Mouse (Mus musculus) neural tube, embryonic 13.5 days (tissue): ENCODE results near the gene Crebbp. TPM values are rescaled to one million over a fixed set of nuclear protein-coding genes. Genes with fewer than 3 reads are reported as not detected.
A peak's percentile ranks its signal among the peaks of the same experiment; 100 is the strongest.
"Not testable (repeated sequence)": the region's sequence is repeated elsewhere in the genome, so short reads cannot be mapped to it uniquely, and the experiment has no call there.

Experiments
- ATAC-seq: fragments of 200-750 bp; cut with Nextera tagmentation; 2 replicates; pipeline ENCODE4 v1.8.0; 2017; ENCODE audit warnings: low read depth, mild to moderate bottlenecking, moderate TSS enrichment, moderate library complexity
- H3K27ac ChIP-seq: fragments of 300-500 bp; sonication (generic); replicated peaks from 2 replicates; pipeline ENCODE4 v1.5.1; 2015; ENCODE audit warnings: moderate library complexity, mild to moderate bottlenecking, inconsistent platforms
- H3K27me3 ChIP-seq: fragments of 300-500 bp; sonication (generic); 2 replicates; pipeline ENCODE4 v1.6.1; 2015; ENCODE audit warnings: mild to moderate bottlenecking, inconsistent platforms
- H3K36me3 ChIP-seq: fragments of 300-500 bp; sonication (generic); 2 replicates; pipeline ENCODE4 v1.6.1; 2015; ENCODE audit warnings: mild to moderate bottlenecking, inconsistent platforms
- H3K4me1 ChIP-seq: fragments of 300-500 bp; sonication (generic); replicated peaks from 2 replicates; pipeline ENCODE4 v1.6.1; 2015; ENCODE audit warnings: inconsistent platforms
- H3K4me2 ChIP-seq: fragments of 300-500 bp; sonication (generic); 2 replicates; pipeline ENCODE4 v1.6.1; 2015; ENCODE audit warnings: inconsistent platforms, mild to moderate bottlenecking, moderate library complexity
- H3K4me3 ChIP-seq: fragments of 300-500 bp; sonication (generic); 2 replicates; pipeline ENCODE4 v1.5.1; 2015; ENCODE audit warnings: mild to moderate bottlenecking, inconsistent platforms
- H3K9ac ChIP-seq: fragments of 300-500 bp; sonication (generic); 2 replicates; pipeline ENCODE4 v1.6.1; 2015; ENCODE audit warnings: moderate library complexity, mild to moderate bottlenecking, inconsistent platforms
- H3K9me3 ChIP-seq: fragments of 300-500 bp; sonication (generic); 2 replicates; pipeline ENCODE4 v1.6.1; 2016; ENCODE audit warnings: inconsistent platforms
- WGBS: fragments of 180-500 bp; shearing (Covaris S2); methylation state at CpG from one replicate; pipeline ENCODE4 v1.1.7; 2015; 5-methylcytosine and 5-hydroxymethylcytosine counted together
- polyA plus RNA-seq: library from polyadenylated mRNA; unstranded; fragments of >200 nt; fragmentation: Nextera tagmentation; extraction: Ambion mirVana; gene quantifications from 2 replicates; pipeline ENCODE4 v1.2.1, GENCODE M21; 2015

The Crebbp gene
- 36.6 and 39.7 TPM in 2 replicates for polyA plus RNA-seq

GRCm38 (mm10) chr16:4213799-4214551, at the start of gene Crebbp:
Gene Crebbp, minus strand, starts transcription at chr16:4213997.
- Histone ChIP-seq H3K4me3 (peak within 1 kb of the TSS; percentile 98), H3K9me3 (no peaks in the 10 kb centered on the region), H3K27ac (peak within 1 kb of the TSS; percentile 99), H3K4me2 (peak within 1 kb of the TSS; percentile 88), H3K9ac (peak within 1 kb of the TSS; percentile 98), H3K4me1 (peaks cover 35% of the 10 kb centered on the region), H3K27me3 (peaks cover 10% of the 10 kb centered on the region), H3K36me3 (no peaks in the 10 kb centered on the region)
- peak; percentile 92 for ATAC-seq
- WGBS: 1% methylated on average over 86 of the region's 92 CpGs

GRCm38 (mm10) chr16:4263486-4263885, 49.7 kb upstream of the Crebbp start:
- Histone ChIP-seq H3K27me3 (peaks cover 4% of the 10 kb centered on the region; the same call in 1 of the 2 replicates), H3K27ac (no peak overlapping the region), H3K9me3 (no peaks in the 10 kb centered on the region), H3K4me3 (no peak overlapping the region), H3K9ac (no peak overlapping the region), H3K4me2 (no peak overlapping the region), H3K36me3 (no peaks in the 10 kb centered on the region), H3K4me1 (peaks cover 9% of the 10 kb centered on the region; the same call in 1 of the 2 replicates)
- 82% methylated on average over 3 of the region's 3 CpGs for WGBS
- no peak for ATAC-seq

DNA sequence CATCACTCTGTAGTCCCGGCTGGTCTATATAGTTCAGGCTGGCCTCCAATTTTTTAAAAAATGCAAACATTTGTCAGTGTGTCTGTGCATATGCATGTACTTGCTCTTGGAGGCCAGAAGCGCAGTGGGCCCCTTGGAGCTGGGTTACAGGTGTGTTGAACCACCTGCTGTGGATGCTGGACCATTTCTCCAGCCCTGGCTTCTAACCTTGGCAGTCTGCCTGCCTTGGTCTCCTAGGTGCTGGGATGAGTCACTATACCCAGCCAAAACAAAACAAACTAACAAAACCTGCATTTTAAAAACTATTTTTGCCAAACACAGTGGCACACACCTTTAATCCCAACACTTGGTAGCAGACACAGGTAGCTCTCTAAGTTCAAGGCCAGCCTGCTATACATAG, 43.7 kb upstream of the Crebbp start:
- no peaks in the 10 kb centered on the region for H3K4me1 ChIP-seq
- no peaks in the 10 kb centered on the region for H3K36me3 ChIP-seq
- no peak overlapping the region for H3K9ac ChIP-seq
- WGBS: 94% methylated on average over 2 of the region's 2 CpGs
- H3K9me3 ChIP-seq: no peaks in the 10 kb centered on the region
- no peak overlapping the region for H3K27ac ChIP-seq
- no peaks in the 10 kb centered on the region for H3K27me3 ChIP-seq
- H3K4me3 ChIP-seq: no peak overlapping the region
- no peak for ATAC-seq
- H3K4me2 ChIP-seq: no peak overlapping the region

DNA sequence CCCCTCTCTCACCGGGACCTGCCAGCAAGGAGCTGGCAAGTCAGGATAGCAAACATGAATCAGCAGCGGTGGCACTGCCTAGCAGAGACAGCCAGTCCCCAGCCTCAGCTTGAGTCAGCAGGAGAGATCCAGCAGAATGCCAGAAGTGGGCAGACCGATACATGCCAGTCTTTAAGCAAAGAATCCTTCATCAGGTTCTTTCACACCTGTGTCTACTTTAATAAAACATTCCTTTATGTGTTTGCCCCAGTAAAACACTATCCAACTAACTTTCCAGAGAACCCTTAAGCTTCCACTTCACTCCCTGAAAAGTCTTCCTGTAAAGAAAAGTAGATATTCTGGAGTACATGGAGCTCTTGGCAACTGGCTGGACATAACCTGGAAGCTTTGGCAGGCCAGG, 35.0 kb upstream of the Crebbp start:
- WGBS: 89% methylated on average over 3 of the region's 3 CpGs

GRCm38 (mm10) chr16:4245241-4245640, 31.4 kb upstream of the Crebbp start:
- H3K9me3 ChIP-seq: peaks cover 14% of the 10 kb centered on the region
- H3K27me3 ChIP-seq, ATAC-seq, H3K4me3 ChIP-seq, H3K4me1 ChIP-seq, H3K36me3 ChIP-seq, H3K27ac ChIP-seq, H3K4me2 ChIP-seq, H3K9ac ChIP-seq: not testable (repeated sequence)
- WGBS: 93% methylated on average over 1 of the region's 1 CpGs

More for the DNA sequence above, 35.0 kb upstream of the Crebbp start:
- Histone ChIP-seq H3K4me1 (no peaks in the 10 kb centered on the region), H3K36me3 (no peaks in the 10 kb centered on the region), H3K4me2 (no peak overlapping the region), H3K27me3 (no peaks in the 10 kb centered on the region), H3K4me3 (no peak overlapping the region), H3K27ac (no peak overlapping the region), H3K9me3 (peaks cover 21% of the 10 kb centered on the region), H3K9ac (no peak overlapping the region)
- ATAC-seq: no peak

DNA sequence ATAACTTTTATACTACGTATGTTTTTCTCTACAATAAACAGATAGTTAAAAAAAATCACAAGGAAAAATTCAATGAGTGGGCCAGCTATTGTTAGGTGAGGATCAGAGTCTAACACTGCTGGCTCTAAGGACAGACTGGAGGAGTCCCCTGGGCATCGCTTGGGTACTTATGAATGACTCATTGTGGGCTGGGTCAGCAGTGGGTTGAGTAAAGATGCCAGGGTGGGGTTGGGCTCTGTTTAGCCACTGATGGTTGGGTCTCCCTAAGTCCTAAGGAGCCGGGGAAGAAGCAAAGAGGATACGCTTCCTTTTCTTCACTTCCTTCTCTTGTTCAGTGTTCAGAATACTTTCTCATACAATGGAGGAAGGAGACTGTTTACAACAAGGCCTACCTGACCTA, 22.3 kb upstream of the Crebbp start:
- Histone ChIP-seq H3K27me3 (no peaks in the 10 kb centered on the region), H3K9ac (no peak overlapping the region), H3K4me2 (no peak overlapping the region), H3K9me3 (no peaks in the 10 kb centered on the region), H3K4me3 (no peak overlapping the region), H3K27ac (no peak overlapping the region), H3K4me1 (no peaks in the 10 kb centered on the region), H3K36me3 (no peaks in the 10 kb centered on the region)
- no peak for ATAC-seq
- 84% methylated on average over 4 of the region's 4 CpGs for WGBS

GRCm38 (mm10) chr16:4235587-4235986, 21.8 kb upstream of the Crebbp start:
- ATAC-seq: no peak
- Histone ChIP-seq H3K27me3 (no peaks in the 10 kb centered on the region), H3K36me3 (no peaks in the 10 kb centered on the region), H3K27ac (no peak overlapping the region), H3K4me1 (no peaks in the 10 kb centered on the region), H3K9me3 (no peaks in the 10 kb centered on the region), H3K4me2 (no peak overlapping the region), H3K4me3 (no peak overlapping the region), H3K9ac (no peak overlapping the region)

DNA sequence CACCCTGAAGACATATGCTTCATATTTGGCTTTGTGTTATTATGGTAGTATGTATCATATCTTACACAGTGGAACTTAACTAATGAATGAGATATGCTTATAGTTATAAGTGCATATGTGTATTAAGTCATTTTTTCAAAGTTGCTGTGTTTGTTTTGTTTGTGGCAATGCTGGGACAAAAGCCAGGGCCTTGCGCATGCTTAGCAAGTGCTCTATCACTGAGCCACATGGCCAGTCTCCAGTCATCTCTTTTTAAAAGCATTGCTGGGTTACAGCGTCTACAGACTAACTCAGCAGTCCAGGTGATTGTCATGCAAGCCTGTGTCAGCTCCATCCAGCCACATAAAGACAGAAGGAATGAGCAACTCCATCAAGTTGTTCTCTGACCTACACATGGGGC, 12.0 kb upstream of the Crebbp start:
- WGBS: 88% methylated on average over 2 of the region's 2 CpGs

DNA sequence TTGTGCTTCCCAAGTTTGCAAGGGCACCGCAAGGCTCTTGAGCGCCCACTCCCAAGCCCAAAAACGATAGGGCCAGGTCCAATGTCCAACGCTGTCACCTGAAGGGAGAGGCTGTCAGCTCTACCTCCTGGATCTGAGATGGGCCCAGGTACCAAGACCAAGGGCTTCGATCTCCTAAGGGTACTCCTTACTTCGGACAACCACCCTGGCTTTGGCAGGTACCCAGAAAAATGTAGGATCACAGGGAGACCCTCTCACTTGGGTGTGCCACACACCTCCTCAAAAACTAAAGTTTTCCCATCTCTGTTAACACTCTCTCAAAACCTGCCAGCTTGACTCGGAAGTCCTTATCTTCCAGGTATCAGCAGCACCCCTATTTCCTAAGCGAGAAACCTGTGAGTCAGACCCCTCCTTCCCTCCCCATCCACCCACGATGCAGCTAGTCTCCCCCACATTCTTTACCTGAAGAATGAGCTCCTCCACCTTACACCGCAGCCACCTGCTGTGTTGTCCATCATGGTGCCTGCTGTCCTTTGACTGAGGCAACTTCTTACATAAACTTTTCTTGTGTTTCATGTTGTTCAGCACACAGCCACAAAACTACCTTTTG, 939 bp upstream of the Crebbp start:
- Histone ChIP-seq H3K4me3 (peak overlapping the region; percentile 98), H3K36me3 (no peaks in the 10 kb centered on the region), H3K9ac (peak overlapping the region; percentile 87), H3K9me3 (no peaks in the 10 kb centered on the region), H3K27me3 (peaks cover 10% of the 10 kb centered on the region), H3K4me1 (peaks cover 30% of the 10 kb centered on the region), H3K27ac (peak overlapping the region; percentile 99), H3K4me2 (peak overlapping the region; percentile 87)
- peak; percentile 52 for ATAC-seq
- 38% methylated on average over 10 of the region's 10 CpGs for WGBS

More for the DNA sequence above, 12.0 kb upstream of the Crebbp start:
- Histone ChIP-seq H3K4me1 (no peaks in the 10 kb centered on the region), H3K36me3 (no peaks in the 10 kb centered on the region), H3K9ac (no peak overlapping the region), H3K4me3 (no peak overlapping the region), H3K27me3 (no peaks in the 10 kb centered on the region), H3K9me3 (no peaks in the 10 kb centered on the region), H3K27ac (no peak overlapping the region), H3K4me2 (no peak overlapping the region)
- ATAC-seq: no peak

DNA sequence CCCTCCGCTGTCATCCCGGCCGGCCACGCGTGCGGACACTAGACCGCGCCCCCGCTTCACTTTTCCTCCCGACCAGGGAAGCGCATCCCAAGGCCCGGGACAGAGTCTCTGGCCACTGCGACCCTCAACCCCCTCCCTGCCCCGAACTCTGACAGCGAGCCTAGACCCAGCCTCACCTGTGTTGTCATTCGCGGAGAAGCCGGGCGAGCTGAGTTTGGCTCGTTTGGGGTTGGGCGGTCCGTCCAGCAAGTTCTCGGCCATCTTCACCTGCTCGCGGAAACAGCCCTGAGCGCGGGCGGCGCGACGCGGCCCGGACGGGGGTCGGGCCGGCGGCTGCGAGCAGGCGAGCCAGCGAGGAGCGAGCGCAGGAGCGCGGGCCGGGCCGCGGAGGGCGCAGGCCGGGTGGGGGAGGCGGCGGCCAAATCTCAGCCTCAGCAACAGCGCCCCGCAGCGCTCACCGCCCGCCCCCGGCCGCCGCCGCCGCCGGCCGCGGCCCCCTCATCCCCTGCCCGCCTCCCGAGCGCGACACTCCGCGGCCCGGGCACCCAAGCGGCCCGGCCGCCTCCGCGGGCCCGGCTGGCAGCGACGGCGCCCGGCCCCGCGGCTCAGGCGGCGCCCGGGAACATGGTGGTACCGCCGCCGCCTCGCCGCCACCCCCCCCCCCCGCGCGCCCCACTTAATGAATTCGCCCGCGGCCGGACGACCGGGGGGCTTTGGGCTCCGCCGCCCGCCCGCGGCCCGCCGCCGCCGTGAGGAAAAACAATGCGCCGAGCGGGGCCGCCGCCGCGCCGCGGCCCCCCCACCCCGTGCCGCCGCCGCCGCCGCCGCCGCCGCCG, 616 bp downstream of the Crebbp start:
- peak overlapping the region; percentile 98 for H3K4me3 ChIP-seq
- H3K9ac ChIP-seq: peak overlapping the region; percentile 98
- H3K4me1 ChIP-seq: peaks cover 43% of the 10 kb centered on the region
- H3K9me3 ChIP-seq: no peaks in the 10 kb centered on the region
- peak overlapping the region; percentile 99 for H3K27ac ChIP-seq
- no peaks in the 10 kb centered on the region for H3K36me3 ChIP-seq
- peaks cover 10% of the 10 kb centered on the region for H3K27me3 ChIP-seq
- under 1% methylated on average over 94 of the region's 128 CpGs for WGBS
- ATAC-seq: peak; percentile 49
- H3K4me2 ChIP-seq: peak overlapping the region; percentile 88

- peak overlapping the region; percentile 88 for H3K4me2 ChIP-seq
- H3K27me3 ChIP-seq: peaks cover 10% of the 10 kb centered on the region; the same call in 1 of the 2 replicates
- ATAC-seq: peak; percentile 12
- no peaks in the 10 kb centered on the region for H3K36me3 ChIP-seq
- 7% methylated on average over 23 of the region's 23 CpGs for WGBS
- peak overlapping the region; percentile 98 for H3K4me3 ChIP-seq
- peak overlapping the region; percentile 98 for H3K9ac ChIP-seq
- H3K27ac ChIP-seq: peak overlapping the region; percentile 99
- peaks cover 52% of the 10 kb centered on the region for H3K4me1 ChIP-seq
- no peaks in the 10 kb centered on the region for H3K9me3 ChIP-seq
Observed at GRCm38 (mm10) chr16:4212167-4212962, 1.4 kb downstream of the Crebbp start.
